Comparison of ENCODE assay signal across 13 mouse cellular contexts in the genomic region with DNA sequence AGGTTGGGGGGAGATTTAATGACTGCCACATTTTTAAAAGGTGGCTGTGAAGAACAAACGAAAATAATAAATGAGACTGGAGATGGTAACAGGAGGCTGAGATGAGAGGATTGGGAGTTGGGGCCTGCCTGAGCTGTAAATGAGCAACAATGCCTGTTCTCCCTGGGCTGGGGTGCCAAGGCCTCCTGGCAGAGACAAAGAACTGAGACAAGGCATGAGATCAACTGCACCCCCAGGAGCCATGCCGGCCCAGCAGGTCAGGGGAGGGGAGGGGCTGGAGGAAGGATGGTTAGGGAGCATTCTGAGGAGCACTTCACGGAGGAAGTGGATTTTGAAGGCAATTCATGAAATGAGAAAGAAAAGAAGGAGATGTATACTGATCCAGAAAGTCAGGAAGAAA.
"Had no signal": no experiment of that assay in that cellular context is flagged by ENCODE, and none has a peak within 500 bp of the region (broad histone marks: within the 10 kb centered on the region; RNA-seq: fewer than 3 reads in every experiment).

No protein-coding gene starts in this region.

- H3K9me3 ChIP-seq: kidney, embryonic 15.5 days; limb, embryonic 15.5 days; liver, embryonic 12.5 days; midbrain, embryonic 10.5 days had no signal

- H3K9ac ChIP-seq: kidney, embryonic 15.5 days; limb, embryonic 15.5 days; liver, embryonic 12.5 days; lung, embryonic 14.5 days had no signal

- ATAC-seq: intestine, embryonic 16.5 days; liver, embryonic 12.5 days had no signal

- H3K4me3 ChIP-seq: kidney, embryonic 15.5 days; limb, embryonic 15.5 days; liver, embryonic 12.5 days; midbrain, embryonic 10.5 days had no signal

- H3K27ac ChIP-seq: kidney, embryonic 15.5 days; limb, embryonic 15.5 days; liver, embryonic 12.5 days; midbrain, embryonic 10.5 days; stomach, postnatal 0 days had no signal

- H3K4me2 ChIP-seq: kidney, embryonic 15.5 days; limb, embryonic 15.5 days; liver, embryonic 12.5 days; lung, embryonic 14.5 days had no signal

- H3K36me3 ChIP-seq: kidney, embryonic 15.5 days; limb, embryonic 15.5 days; liver, embryonic 12.5 days; midbrain, embryonic 10.5 days had no signal

- H3K27me3 ChIP-seq: kidney, embryonic 15.5 days; limb, embryonic 15.5 days; liver, embryonic 12.5 days had no signal

- DNase-seq: kidney, adult 2 months; kidney, postnatal 14 days; lung, embryonic 14.5 days; lung, postnatal 10 days; lung, postnatal 4 days; thymus, adult 2 months; thymus, postnatal 25 days had no signal
